10 mouse cellular contexts compared by ENCODE assay signal in the genomic region with DNA sequence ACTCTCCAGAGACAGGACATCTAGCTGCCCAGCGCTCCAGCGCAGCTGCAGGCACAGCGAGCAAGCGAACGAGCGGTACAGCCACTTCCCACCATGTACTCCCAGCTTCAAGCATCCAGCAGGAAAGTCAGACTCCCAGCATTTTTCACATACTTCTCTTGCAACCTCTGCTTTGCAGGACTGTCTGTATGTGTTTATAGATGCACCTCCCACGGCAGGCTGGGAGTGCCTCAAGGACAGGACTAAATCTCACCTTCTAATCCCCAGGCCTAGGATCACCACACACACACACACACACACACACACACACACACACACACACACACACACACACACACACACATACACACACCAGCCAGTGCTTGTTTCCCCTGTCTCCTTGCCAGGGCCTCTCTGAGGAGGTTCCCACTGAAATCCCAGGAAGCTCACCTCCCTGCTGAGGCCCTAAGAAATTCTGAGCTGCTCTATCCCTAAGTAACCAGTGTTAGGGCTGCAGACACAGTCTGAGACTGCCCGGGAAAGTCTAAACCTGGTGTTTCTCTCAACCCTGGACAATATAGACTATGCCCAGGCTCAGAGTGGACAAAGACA. TPM values are rescaled to one million over a fixed set of nuclear protein-coding genes. Genes with fewer than 3 reads are reported as not detected.
DNase-seq lines count a peak whose midpoint lies in the region; ATAC-seq lines count a peak whose summit lies in the region.
"Had no signal": no experiment of that assay in that cellular context is flagged by ENCODE, and none has a peak within 500 bp of the region (broad histone marks: within the 10 kb centered on the region; RNA-seq: fewer than 3 reads in every experiment).

No protein-coding gene starts in this region.

- no peaks in the 10 kb centered on the region for H3K27me3 ChIP-seq in forebrain, embryonic 12.5 days
- no peaks in the 10 kb centered on the region for H3K27me3 ChIP-seq in forebrain, embryonic 16.5 days (replicated peaks; ENCODE audit: control insufficient read depth, insufficient read depth, low read length)
- no peaks in the 10 kb centered on the region for H3K27me3 ChIP-seq in heart, embryonic 16.5 days (ENCODE audit: control insufficient read depth, insufficient read depth, low read length)
- no peaks in the 10 kb centered on the region for H3K27me3 ChIP-seq in midbrain, embryonic 11.5 days (ENCODE audit: control insufficient read depth, insufficient read depth, low read length)

- H3K9me3 ChIP-seq in forebrain, embryonic 12.5 days = no peaks in the 10 kb centered on the region
- no peaks in the 10 kb centered on the region for H3K9me3 ChIP-seq in forebrain, embryonic 16.5 days (ENCODE audit: control insufficient read depth, low read length)
- no peaks in the 10 kb centered on the region for H3K9me3 ChIP-seq in heart, embryonic 16.5 days (replicated peaks; ENCODE audit: control insufficient read depth, low read length)
- no peaks in the 10 kb centered on the region for H3K9me3 ChIP-seq in midbrain, embryonic 11.5 days (ENCODE audit: control insufficient read depth, low read length)

- H3K9ac ChIP-seq in forebrain, embryonic 12.5 days = peak overlapping the region; percentile 33
- no peak overlapping the region for H3K9ac ChIP-seq in forebrain, embryonic 16.5 days (replicated peaks; ENCODE audit: low read depth, low read length)
- peak overlapping the region; percentile 51 for H3K9ac ChIP-seq in heart, embryonic 16.5 days (ENCODE audit: low read length)
- H3K9ac ChIP-seq in midbrain, embryonic 11.5 days (ENCODE audit: low read length) = peak overlapping the region; percentile 30; the same call in 1 of the 2 replicates

- H3K36me3 ChIP-seq in forebrain, embryonic 12.5 days (replicated peaks) = no peaks in the 10 kb centered on the region; the same call in 1 of the 2 replicates
- H3K36me3 ChIP-seq in forebrain, embryonic 16.5 days (ENCODE audit: control insufficient read depth, insufficient read depth) = no peaks in the 10 kb centered on the region
- no peaks in the 10 kb centered on the region for H3K36me3 ChIP-seq in heart, embryonic 16.5 days (ENCODE audit: control insufficient read depth, insufficient read depth)
- H3K36me3 ChIP-seq in midbrain, embryonic 11.5 days (ENCODE audit: control insufficient read depth, insufficient read depth, low read length) = no peaks in the 10 kb centered on the region

- no peak overlapping the region for H3K4me3 ChIP-seq in forebrain, embryonic 12.5 days (replicated peaks)
- no peak overlapping the region for H3K4me3 ChIP-seq in forebrain, embryonic 16.5 days (replicated peaks; ENCODE audit: low read length)
- H3K4me3 ChIP-seq in heart, embryonic 16.5 days (ENCODE audit: low read length) = no peak overlapping the region
- no peak overlapping the region for H3K4me3 ChIP-seq in midbrain, embryonic 11.5 days (ENCODE audit: low read depth, low read length)

- DNase-seq in NIH3T3 (ENCODE audit: low read depth) = peak; percentile 57
- DNase-seq in midbrain, embryonic 11.5 days (ENCODE audit: low spot score, missing footprints) = no peak
- DNase-seq in right cerebral cortex, postnatal 14 days = no peak
- no peak for DNase-seq in layer of hippocampus, postnatal 36 days
- DNase-seq: cerebellum, postnatal 10 days had no signal

- 0 out of 2 replicates have a peak overlapping the region, but pooled peaks have one; percentile 10 for H3K4me2 ChIP-seq in forebrain, embryonic 12.5 days
- no peak overlapping the region for H3K4me2 ChIP-seq in forebrain, embryonic 16.5 days (ENCODE audit: low read length)
- H3K4me2 ChIP-seq in heart, embryonic 16.5 days (ENCODE audit: low read depth, low read length) = peak overlapping the region; percentile 39
- H3K4me2 ChIP-seq in midbrain, embryonic 11.5 days = no peak overlapping the region

- H3K27ac ChIP-seq in forebrain, embryonic 12.5 days = peak overlapping the region; percentile 68
- H3K27ac ChIP-seq in forebrain, embryonic 16.5 days (ENCODE audit: low read length) = no peak overlapping the region
- H3K27ac ChIP-seq in heart, embryonic 16.5 days (ENCODE audit: low read length) = peak overlapping the region; percentile 80
- H3K27ac ChIP-seq in midbrain, embryonic 11.5 days (ENCODE audit: low read depth, low read length) = no peak overlapping the region

- ATAC-seq in forebrain, embryonic 12.5 days (ENCODE audit: low FRiP score) = no peak
- ATAC-seq in forebrain, embryonic 16.5 days = no peak
- peak; percentile 44; the same call in 1 of the 2 replicates for ATAC-seq in heart, embryonic 16.5 days (replicated peaks; ENCODE audit: extremely low read depth, insufficient read depth, low FRiP score)
- no peak for ATAC-seq in midbrain, embryonic 11.5 days (ENCODE audit: low FRiP score)
- ATAC-seq in granulocyte monocyte progenitor cell, adult 5-6 weeks (replicated peaks; ENCODE audit: poor library complexity, severe bottlenecking) = no peak

- peaks cover 82% of the 10 kb centered on the region for H3K4me1 ChIP-seq in forebrain, embryonic 12.5 days
- peaks cover 32% of the 10 kb centered on the region for H3K4me1 ChIP-seq in forebrain, embryonic 16.5 days (replicated peaks; ENCODE audit: control insufficient read depth, insufficient read depth, low read length)
- H3K4me1 ChIP-seq in heart, embryonic 16.5 days (ENCODE audit: control insufficient read depth, insufficient read depth, low read length) = peaks cover 67% of the 10 kb centered on the region
- H3K4me1 ChIP-seq in midbrain, embryonic 11.5 days (ENCODE audit: control insufficient read depth, insufficient read depth, low read length) = peaks cover 19% of the 10 kb centered on the region

- WGBS in forebrain, embryonic 12.5 days = 21% methylated on average over 8 of the region's 8 CpGs
- 27% methylated on average over 8 of the region's 8 CpGs for WGBS in forebrain, embryonic 16.5 days
- WGBS in heart, embryonic 16.5 days = 29% methylated on average over 8 of the region's 8 CpGs
- WGBS in midbrain, embryonic 11.5 days = 35% methylated on average over 8 of the region's 8 CpGs

RNA-seq across cellular contexts. Expression of gene Kirrel, which starts 9.2 kb away (rescaled TPM):
- 11.5 and 12.9 TPM in 2 replicates for polyA plus RNA-seq in forebrain, embryonic 12.5 days (2016; fragmentation: Nextera tagmentation; extraction: Ambion mirVana)
- polyA plus RNA-seq in forebrain, embryonic 16.5 days (2015; fragmentation: Nextera tagmentation; extraction: Ambion mirVana) = 3.7 and 4.6 TPM in 2 replicates
- polyA plus RNA-seq in heart, embryonic 16.5 days (2015; fragmentation: Nextera tagmentation; extraction: Ambion mirVana) = 7.6 and 10.2 TPM in 2 replicates
- 6.4 and 7.4 TPM in 2 replicates for polyA plus RNA-seq in midbrain, embryonic 11.5 days (2014; fragmentation: Nextera tagmentation; extraction: Ambion mirVana)
- total RNA-seq in granulocyte monocyte progenitor cell, adult 5-6 weeks (2014; fragmentation: Nextera tagmentation) = not detected in 2 replicates
- not detected in 2 replicates for total RNA-seq in granulocyte monocyte progenitor cell, adult 5-6 weeks (2017)
- total RNA-seq in layer of hippocampus, postnatal 36 days (2021) = 1 to 10 TPM; 3.2 to 4.3 TPM
- total RNA-seq: neutrophil, adult 5-6 weeks had no signal

Comparison
In these comparisons a context has a peak if more than half of its experiments do, and no peak if none do; other contexts are left out.
1. H3K27ac ChIP-seq: peak in forebrain, embryonic 12.5 days (single experiment) and heart, embryonic 16.5 days (single experiment); none in forebrain, embryonic 16.5 days (single experiment) and midbrain, embryonic 11.5 days (single experiment).
2. H3K4me2 ChIP-seq: peak in forebrain, embryonic 12.5 days (single experiment) and heart, embryonic 16.5 days (single experiment); none in forebrain, embryonic 16.5 days (single experiment) and midbrain, embryonic 11.5 days (single experiment).